Mouse (Mus musculus) C2C12 (cell line): ENCODE data around the gene Abcf1. TPM values are rescaled to one million over a fixed set of nuclear protein-coding genes. Genes with fewer than 3 reads are reported as not detected.
"Not testable (repeated sequence)": the region's sequence is repeated elsewhere in the genome, so short reads cannot be mapped to it uniquely, and the experiment has no call there.

Experiments
- H3K27me3 ChIP-seq: one replicate; pipeline ENCODE4 v1.6.1; 2011; ENCODE audit not compliant: control insufficient read depth, insufficient read depth, insufficient read length
- H3K36me3 ChIP-seq: one replicate; pipeline ENCODE4 v1.6.1; 2011; ENCODE audit not compliant: control insufficient read depth, insufficient read depth
- H3K4me3 ChIP-seq: one replicate; pipeline ENCODE4 v1.5.1; 2011; ENCODE audit warnings: mild to moderate bottlenecking, control low read depth; ENCODE audit not compliant: poor library complexity, insufficient read depth, severe bottlenecking
- H3K79me2 ChIP-seq: one replicate; pipeline ENCODE4 v1.6.1; 2011; ENCODE audit not compliant: control insufficient read depth, insufficient read depth
- H3K79me3 ChIP-seq: one replicate; pipeline ENCODE4 v1.6.1; 2011; ENCODE audit warnings: low read depth, control low read depth
- H3ac ChIP-seq: one replicate; pipeline ENCODE3; 2011; ENCODE audit warnings: low read depth; ENCODE audit not compliant: control insufficient read depth, insufficient read length
- CEBPB ChIP-seq: IDR thresholded peaks from one replicate; pipeline ENCODE4 v1.6.1; 2011; ENCODE audit warnings: low read depth, mild to moderate bottlenecking, control low read depth, moderate library complexity
- CTCF ChIP-seq: IDR thresholded peaks from one replicate; pipeline ENCODE4 v1.5.1; 2011; ENCODE audit not compliant: control insufficient read depth, insufficient read depth, insufficient read length
- FOSL1 ChIP-seq: IDR thresholded peaks from one replicate; pipeline ENCODE4 v1.8.0; 2011; ENCODE audit warnings: mild to moderate bottlenecking, low read length; ENCODE audit not compliant: poor library complexity, insufficient read depth, severe bottlenecking
- MAX ChIP-seq: IDR thresholded peaks from one replicate; pipeline ENCODE4 v1.6.1; 2011; ENCODE audit warnings: mild to moderate bottlenecking, control low read depth
- MYOD1 ChIP-seq: IDR thresholded peaks from one replicate; pipeline ENCODE4 v1.6.1; 2011; ENCODE audit warnings: low read depth; ENCODE audit not compliant: control insufficient read depth, insufficient read length
- MYOG ChIP-seq: IDR thresholded peaks from one replicate; pipeline ENCODE4 v1.6.1; 2011; ENCODE audit not compliant: control insufficient read depth, insufficient read length; ENCODE audit errors: extremely low read depth
- USF1 ChIP-seq: IDR thresholded peaks from one replicate; pipeline ENCODE4 v1.6.1; 2011; ENCODE audit warnings: low read depth, mild to moderate bottlenecking, control low read depth, moderate library complexity
- polyA plus RNA-seq: library from polyadenylated mRNA; unstranded; fragments of >200 nt; fragmentation: generic; extraction: Trizol; gene quantifications from one replicate; pipeline ENCODE4 v1.2.1, GENCODE M21; 2012; ENCODE audit warnings: missing spikeins

Gene Abcf1
- polyA plus RNA-seq, 1 experiment: 82.6 TPM

- Histone ChIP-seq H3K36me3 (peaks cover 71% of the 10 kb centered on the region), H3K79me3 (peaks cover 23% of the 10 kb centered on the region), H3K4me3 (no peak overlapping the region), H3ac (no peak overlapping the region), H3K27me3 (no peaks in the 10 kb centered on the region), H3K79me2 (peaks cover 38% of the 10 kb centered on the region)
- TF ChIP-seq CEBPB (no peak), MYOG (no peak), USF1 (no peak), MYOD1 (no peak), MAX (no peak), FOSL1 (no peak), CTCF (no peak)
Observed at GRCm38 (mm10) chr17:35963279-35963678, 6.3 kb downstream of the Abcf1 start.

GRCm38 (mm10) chr17:35958533-35959223 is 10.9 kb downstream of the Abcf1 start:
- H3K36me3 ChIP-seq: peaks cover 86% of the 10 kb centered on the region
- no peak for TF ChIP-seq MAX
- no peak for TF ChIP-seq USF1
- H3K79me3 ChIP-seq: no peaks in the 10 kb centered on the region
- H3K4me3 ChIP-seq: no peak overlapping the region
- H3K27me3 ChIP-seq: no peaks in the 10 kb centered on the region
- no peak overlapping the region for H3ac ChIP-seq
- H3K79me2 ChIP-seq: no peaks in the 10 kb centered on the region

GRCm38 (mm10) chr17:35954665-35955064 is 14.9 kb downstream of the Abcf1 start:
- H3K79me2 ChIP-seq: no peaks in the 10 kb centered on the region
- TF ChIP-seq FOSL1 (no peak), CEBPB (no peak), MAX (no peak), CTCF (no peak), MYOG (no peak), MYOD1 (no peak), USF1 (no peak)
- H3ac ChIP-seq: no peak overlapping the region
- H3K79me3 ChIP-seq: no peaks in the 10 kb centered on the region
- no peak overlapping the region for H3K4me3 ChIP-seq
- H3K36me3 ChIP-seq: peaks cover 47% of the 10 kb centered on the region
- H3K27me3 ChIP-seq: no peaks in the 10 kb centered on the region

- H3K4me3 ChIP-seq, H3K79me3 ChIP-seq, H3K27me3 ChIP-seq, H3ac ChIP-seq, H3K79me2 ChIP-seq: not testable (repeated sequence)
- peaks cover 27% of the 10 kb centered on the region for H3K36me3 ChIP-seq
Observed at GRCm38 (mm10) chr17:35952559-35952958, 17.0 kb downstream of the Abcf1 start.

GRCm38 (mm10) chr17:35950946-35951345 is 18.6 kb downstream of the Abcf1 start:
- not testable (repeated sequence) for H3K27me3 ChIP-seq, H3K4me3 ChIP-seq, H3K79me2 ChIP-seq, H3ac ChIP-seq, H3K79me3 ChIP-seq
- peaks cover 11% of the 10 kb centered on the region for H3K36me3 ChIP-seq

GRCm38 (mm10) chr17:35939941-35940340 is 29.6 kb downstream of the Abcf1 start:
- H3K27me3 ChIP-seq: no peaks in the 10 kb centered on the region
- no peaks in the 10 kb centered on the region for H3K79me3 ChIP-seq
- no peak overlapping the region for H3ac ChIP-seq
- no peaks in the 10 kb centered on the region for H3K36me3 ChIP-seq
- TF ChIP-seq MAX: no peak
- TF ChIP-seq USF1: no peak
- TF ChIP-seq MYOG: no peak
- no peak for TF ChIP-seq FOSL1
- TF ChIP-seq MYOD1: no peak
- no peak for TF ChIP-seq CTCF
- TF ChIP-seq CEBPB: no peak
- no peaks in the 10 kb centered on the region for H3K79me2 ChIP-seq
- H3K4me3 ChIP-seq: no peak overlapping the region
